ENCODE assay signal across 8 mouse cellular contexts in genomic region chr4:105157276-105158168, GRCm38 (mm10). TPM values are rescaled to one million over a fixed set of nuclear protein-coding genes. Genes with fewer than 3 reads are reported as not detected.
DNase-seq lines count a peak whose midpoint lies in the region; ATAC-seq lines count a peak whose summit lies in the region.

Gene Plpp3, plus strand, starts transcription at chr4:105157347.

- H3K4me3 ChIP-seq in hindbrain, embryonic 16.5 days (ENCODE audit: low read length) = peak within 1 kb of the TSS; percentile 83
- peak within 1 kb of the TSS; percentile 30 for H3K4me3 ChIP-seq in macrophage (ENCODE audit: inconsistent target)

- no peaks in the 10 kb centered on the region for H3K79me2 ChIP-seq in macrophage (ENCODE audit: inconsistent target)

- H3K9ac ChIP-seq in hindbrain, embryonic 16.5 days (ENCODE audit: low read depth, low read length) = peak within 1 kb of the TSS; percentile 86

- peak; percentile 96 for DNase-seq in adipocyte (ENCODE audit: low spot score)
- peak; percentile 80 to 85 for DNase-seq in gastrocnemius, adult 8-10 months (ENCODE audit: low spot score in 2 of 2)
- DNase-seq in left cerebral cortex, adult 8-10 months (ENCODE audit: low spot score in 2 of 2) = peak; percentile 67 to 69
- peak; percentile 87 to 89 for DNase-seq in right cerebral cortex, postnatal 10 days (ENCODE audit: low spot score in 2 of 2)
- peak; percentile 71 for DNase-seq in urinary bladder, postnatal 25 days (ENCODE audit: low spot score)

- H3K36me3 ChIP-seq in hindbrain, embryonic 16.5 days (ENCODE audit: control insufficient read depth, insufficient read depth, low read length) = no peaks in the 10 kb centered on the region
- no peaks in the 10 kb centered on the region for H3K36me3 ChIP-seq in macrophage (ENCODE audit: inconsistent target)

- peak within 1 kb of the TSS; percentile 94 for H3K4me2 ChIP-seq in hindbrain, embryonic 16.5 days (ENCODE audit: low read length)

- H3K9me3 ChIP-seq in hindbrain, embryonic 16.5 days (ENCODE audit: control insufficient read depth, low read length) = no peaks in the 10 kb centered on the region

- peak; percentile 71 for ATAC-seq in common myeloid progenitor, adult 5-6 weeks (replicated peaks; ENCODE audit: low read depth, poor library complexity, severe bottlenecking)
- ATAC-seq in hindbrain, embryonic 16.5 days = peak; percentile 87

- peaks cover 7% of the 10 kb centered on the region; the same call in 1 of the 2 replicates for H3K4me1 ChIP-seq in hindbrain, embryonic 16.5 days (ENCODE audit: control insufficient read depth, insufficient read depth, low read depth, low read length)

- H3K27ac ChIP-seq in hindbrain, embryonic 16.5 days (ENCODE audit: low read depth, low read length) = peak within 1 kb of the TSS; percentile 91
- H3K27ac ChIP-seq in macrophage = no peak within 1 kb of the TSS

- WGBS in hindbrain, embryonic 16.5 days = under 1% methylated on average over 65 of the region's 77 CpGs
- under 1% methylated on average over 77 of the region's 77 CpGs for WGBS in macrophage (ENCODE audit: missing documents)

- H3K27me3 ChIP-seq in hindbrain, embryonic 16.5 days (replicated peaks; ENCODE audit: control insufficient read depth, insufficient read depth, low read length) = no peaks in the 10 kb centered on the region

RNA-seq across cellular contexts. Expression of gene Plpp3, which starts in this region (rescaled TPM):
- total RNA-seq in common myeloid progenitor, adult 5-6 weeks (2017) = 0.27 TPM in 1 of 2 replicates, not detected in the other
- 10 to 100 TPM; 26.5 to 55.1 (median 45.2) TPM for total RNA-seq in gastrocnemius, adult 8-10 months (2022)
- polyA plus RNA-seq in hindbrain, embryonic 16.5 days (2015; fragmentation: Nextera tagmentation; extraction: Ambion mirVana) = 114 and 122 TPM in 2 replicates
- total RNA-seq in left cerebral cortex, adult 8-10 months (2022) = 100 to 1,000 TPM; 191 to 207 (median 194) TPM
- 10 to 100 TPM in 3 of 26 experiments, 1 to 10 TPM in 20, under 1 TPM in 3; 0.58 to 29.9 (median 2.2) TPM for total RNA-seq in macrophage (2018; cell fraction: chromatin; rRNA removed)
- total RNA-seq in macrophage (2018; cell fraction: cytosol; rRNA removed) = 10 to 100 TPM in 2 of 26 experiments, 1 to 10 TPM in 24; 2.0 to 26.3 (median 3.4) TPM
- total RNA-seq in macrophage (2018; cell fraction: nucleus; rRNA removed) = 10 to 100 TPM in 3 of 26 experiments, 1 to 10 TPM in 23; 1.9 to 23.2 (median 3.8) TPM
- 2.4 to 6.5 TPM (median 2.8 TPM) in 3 replicates for polyA plus RNA-seq in macrophage (2018)

Comparison
In these comparisons a context has a peak if more than half of its experiments do, and no peak if none do; other contexts are left out.
1. RNA of gene Plpp3 (total RNA-seq): 191 to 207 TPM in left cerebral cortex, adult 8-10 months and 26.5 to 55.1 TPM in gastrocnemius, adult 8-10 months; 0.27 TPM in common myeloid progenitor, adult 5-6 weeks; every median in the first group is over 10 times any median in the second.
2. RNA of gene Plpp3 (polyA plus RNA-seq): 114 to 122 TPM in hindbrain, embryonic 16.5 days; 2.4 to 6.5 TPM in macrophage; every median in the first group is over 10 times any median in the second.
3. Peak in ATAC-seq in common myeloid progenitor, adult 5-6 weeks; RNA of the gene not detected or under 1 TPM.
4. Peak in every context shown above with its lines, with median percentiles within 50 percentile points of each other: DNase-seq.